Mouse (Mus musculus) cerebellum, postnatal 4 days (tissue): ENCODE results near the gene Gm21812.
"Not testable (repeated sequence)": the region's sequence is repeated elsewhere in the genome, so short reads cannot be mapped to it uniquely, and the experiment has no call there.

Source experiments
- DNase-seq, 2 experiments: peaks; one replicate each; pipeline ENCODE4 v3.0.0; 2022; ENCODE audit warnings: low spot score in 2 of 2, mixed read lengths in 1 of 2

Gene Gm21812

DNA sequence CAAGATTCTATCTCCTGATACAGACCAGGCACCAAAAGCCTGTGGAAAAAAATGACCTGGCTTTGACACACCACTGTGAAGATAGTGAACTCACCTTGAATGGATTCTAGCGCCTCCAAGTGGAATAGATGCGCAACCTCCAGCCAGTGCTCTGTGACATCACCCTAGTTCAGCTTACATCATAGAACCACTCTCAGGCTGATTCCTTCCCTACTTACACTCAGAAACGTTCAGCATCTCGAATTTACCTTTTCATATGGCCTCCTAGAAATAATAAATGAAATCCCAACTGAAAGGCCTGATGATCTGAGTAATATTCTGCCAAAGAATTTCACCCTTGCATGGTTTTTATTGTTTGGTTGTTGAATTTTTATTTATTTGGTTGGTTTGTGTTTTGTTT, at the start of gene Gm21812:
Gm21812 (minus strand) TSS at position 101 of the 400 bp plus-strand sequence.
- DNase-seq = not testable (repeated sequence)
